Mouse (Mus musculus) adrenal gland, adult 2 months (tissue): ENCODE data around the gene Dhrs9. TPM values are rescaled to one million over a fixed set of nuclear protein-coding genes. Genes with fewer than 3 reads are reported as not detected.

Source experiments
- DNase-seq: peaks from one replicate; pipeline ENCODE4 v3.0.0; 2021
- polyA plus RNA-seq: library from polyadenylated mRNA; depleted of rRNA; stranded (reverse); fragments of >200 nt; gene quantifications from 2 replicates; pipeline ENCODE4 v1.2.3, GENCODE M21; 2012; rRNA removed
- total RNA-seq, 2 experiments: library from RNA; stranded (reverse); gene quantifications; 2 replicates each; pipeline ENCODE4 v1.2.3; 2021

Gene Dhrs9
- total and polyA plus RNA-seq, 3 experiments, result 0.08 to 4.8 (median 3.0) TPM

GRCm38 (mm10) chr2:69418294-69418881 is 38.1 kb downstream of the Dhrs9 start:
- no peak for DNase-seq

GRCm38 (mm10) chr2:69424829-69425228 is 44.6 kb downstream of the Dhrs9 start:
- no peak for DNase-seq

DNA sequence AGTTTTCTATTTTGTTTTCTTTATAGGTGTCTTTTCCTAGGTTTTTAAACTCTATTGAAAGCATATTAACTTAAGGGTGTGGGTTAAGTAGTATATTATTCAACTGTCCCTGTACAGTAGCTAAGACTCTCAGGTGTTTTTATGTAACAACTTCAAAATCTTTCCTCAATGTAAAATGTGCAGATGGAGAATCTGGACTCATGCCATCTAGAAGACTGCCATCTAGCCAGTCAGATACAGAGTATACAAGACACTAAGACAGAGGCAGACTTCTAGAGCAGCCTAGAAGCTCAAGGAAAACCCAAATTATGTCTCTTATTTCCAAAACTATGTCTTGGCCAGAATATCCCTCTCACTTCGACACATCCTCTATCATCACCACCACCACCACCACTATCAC is 45.8 kb downstream of the Dhrs9 start:
- no peak for DNase-seq

DNA sequence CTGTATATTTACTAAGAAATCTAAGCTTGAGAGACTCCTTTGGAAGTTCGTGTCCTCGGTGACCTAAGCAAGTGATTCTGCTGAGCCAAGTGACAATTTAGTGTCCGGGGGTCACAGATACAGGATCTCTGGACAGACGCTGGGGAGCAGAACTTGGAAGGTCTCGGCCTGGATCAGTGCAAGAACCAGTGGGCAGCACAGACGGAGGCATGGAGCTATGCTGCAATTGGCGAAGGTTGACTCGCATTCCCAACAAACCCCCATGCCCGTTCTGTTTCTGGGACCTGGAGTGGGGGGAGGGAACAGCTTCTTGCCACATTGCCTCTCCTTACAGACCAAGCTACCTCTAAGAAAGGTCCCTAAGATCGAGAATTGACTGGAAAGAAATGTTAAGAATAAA is 46.9 kb downstream of the Dhrs9 start:
- no peak for DNase-seq

DNA sequence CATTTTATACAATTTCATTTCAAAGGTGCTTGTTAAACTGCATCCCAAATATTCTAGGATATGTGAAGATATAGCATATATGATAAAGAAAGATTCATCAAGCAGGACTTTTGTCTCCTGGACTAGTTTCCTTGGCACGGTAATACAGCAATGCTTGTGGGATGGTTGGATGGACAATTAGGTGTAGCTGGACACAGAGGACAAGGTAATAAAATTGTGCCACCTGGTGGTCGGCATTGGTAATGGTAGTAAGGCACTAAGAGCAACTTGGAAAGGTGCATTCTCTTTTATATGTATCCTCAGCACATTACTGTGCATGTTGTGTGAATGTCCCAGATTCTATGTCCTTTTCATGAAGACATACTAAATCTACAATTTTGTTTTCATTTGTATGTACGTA is 47.9 kb downstream of the Dhrs9 start:
- DNase-seq, result peak; percentile 60

DNA sequence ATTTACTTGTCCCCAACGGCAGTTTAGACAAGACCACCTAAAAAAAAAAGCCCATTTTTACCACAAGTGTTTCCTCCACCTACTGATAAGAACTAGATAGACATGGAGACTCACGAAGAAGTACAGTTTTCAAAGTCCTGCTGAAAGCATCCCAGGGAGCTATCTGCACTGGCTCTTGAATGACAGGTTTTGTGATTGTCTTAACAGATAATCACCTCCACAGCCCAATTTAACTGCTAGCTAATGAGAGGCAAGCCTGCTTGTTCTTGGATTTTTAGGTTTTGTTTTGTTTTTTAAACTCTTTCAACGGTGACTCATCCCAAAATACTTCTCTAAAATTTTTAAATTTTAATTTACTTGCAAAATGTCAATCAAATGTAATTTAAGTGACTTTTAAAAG is 61.4 kb downstream of the Dhrs9 start:
- DNase-seq, result no peak

DNA sequence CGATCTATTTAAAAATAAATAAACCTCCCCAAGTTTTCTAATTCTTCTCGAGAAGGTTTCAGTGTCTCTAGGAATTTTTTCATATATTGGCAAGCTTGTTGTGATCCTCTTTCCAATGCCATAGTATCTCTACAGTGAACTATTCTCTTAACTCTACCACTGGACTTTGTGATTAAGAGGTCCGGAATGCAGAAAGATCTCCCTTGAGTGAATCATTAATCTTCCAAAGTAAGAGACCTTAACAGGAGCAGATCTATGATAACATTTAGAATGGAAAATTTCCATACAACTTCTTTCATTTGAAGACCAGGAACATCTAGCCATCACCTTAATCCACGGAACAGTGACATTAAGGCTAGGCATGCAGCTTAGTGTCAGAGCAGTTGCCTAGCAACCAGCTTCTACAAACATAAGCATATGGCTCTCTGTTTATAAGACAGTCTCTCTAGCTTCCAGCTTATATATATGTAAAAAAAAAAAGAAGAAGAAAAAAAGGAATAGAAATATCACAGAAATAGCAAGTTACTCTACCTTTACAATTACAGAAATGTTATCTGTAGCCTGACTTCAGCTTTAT is 65.7 kb downstream of the Dhrs9 start:
- DNase-seq, result no peak

- DNase-seq, result no peak
Measured at GRCm38 (mm10) chr2:69448581-69448980, 68.3 kb downstream of the Dhrs9 start.

- DNase-seq, result no peak
Measured at GRCm38 (mm10) chr2:69451128-69451527, 70.9 kb downstream of the Dhrs9 start.

Other genes with a start within 250 kb of the Dhrs9 start
- 1 to 10 TPM; 8.2 to 8.4 TPM for gene Nostrin, start 244.6 kb upstream of the Dhrs9 start, total RNA-seq
- 0.04 and 0.20 TPM in 2 replicates for gene Nostrin, start 244.6 kb upstream of the Dhrs9 start, polyA plus RNA-seq
- gene Spc25, start 174.3 kb upstream of the Dhrs9 start, total RNA-seq, result 1 to 10 TPM in 1 of 2 experiments, under 1 TPM in 1; 0.97 to 1.6 TPM
- 0.18 and 0.21 TPM in 2 replicates for gene Spc25, start 174.3 kb upstream of the Dhrs9 start, polyA plus RNA-seq
- gene G6pc2, start 169.4 kb upstream of the Dhrs9 start, total RNA-seq, result not detected
- gene G6pc2, start 169.4 kb upstream of the Dhrs9 start, polyA plus RNA-seq, result not detected in 2 replicates
- gene Abcb11, start 37.8 kb upstream of the Dhrs9 start, total RNA-seq, result 1 to 10 TPM in 1 of 2 experiments, not detected in 1; 1.1 TPM
- gene Abcb11, start 37.8 kb upstream of the Dhrs9 start, polyA plus RNA-seq, result not detected in 2 replicates
- gene Lrp2, start 205.6 kb downstream of the Dhrs9 start, total RNA-seq, result under 1 TPM; 0.52 to 0.73 TPM
- 0.04 TPM in 2 replicates for gene Lrp2, start 205.6 kb downstream of the Dhrs9 start, polyA plus RNA-seq